Mouse (Mus musculus) cortical plate, adult 2 months (tissue): ENCODE measurements around the gene Cops7a.

Experiments
- CTCF ChIP-seq: fragments of 200-500 bp; IDR thresholded peaks from 2 replicates; pipeline ENCODE4 v1.5.1; 2011; ENCODE audit warnings: mild to moderate bottlenecking, control low read depth, low read length; ENCODE audit not compliant: insufficient read depth; ENCODE audit errors: extremely low read depth
- POLR2A ChIP-seq: fragments of 200-500 bp; IDR thresholded peaks from 2 replicates; pipeline ENCODE4 v1.6.1; 2011; ENCODE audit warnings: mild to moderate bottlenecking, low read length, control low read depth; ENCODE audit not compliant: insufficient read depth; ENCODE audit errors: extremely low read depth

DNA sequence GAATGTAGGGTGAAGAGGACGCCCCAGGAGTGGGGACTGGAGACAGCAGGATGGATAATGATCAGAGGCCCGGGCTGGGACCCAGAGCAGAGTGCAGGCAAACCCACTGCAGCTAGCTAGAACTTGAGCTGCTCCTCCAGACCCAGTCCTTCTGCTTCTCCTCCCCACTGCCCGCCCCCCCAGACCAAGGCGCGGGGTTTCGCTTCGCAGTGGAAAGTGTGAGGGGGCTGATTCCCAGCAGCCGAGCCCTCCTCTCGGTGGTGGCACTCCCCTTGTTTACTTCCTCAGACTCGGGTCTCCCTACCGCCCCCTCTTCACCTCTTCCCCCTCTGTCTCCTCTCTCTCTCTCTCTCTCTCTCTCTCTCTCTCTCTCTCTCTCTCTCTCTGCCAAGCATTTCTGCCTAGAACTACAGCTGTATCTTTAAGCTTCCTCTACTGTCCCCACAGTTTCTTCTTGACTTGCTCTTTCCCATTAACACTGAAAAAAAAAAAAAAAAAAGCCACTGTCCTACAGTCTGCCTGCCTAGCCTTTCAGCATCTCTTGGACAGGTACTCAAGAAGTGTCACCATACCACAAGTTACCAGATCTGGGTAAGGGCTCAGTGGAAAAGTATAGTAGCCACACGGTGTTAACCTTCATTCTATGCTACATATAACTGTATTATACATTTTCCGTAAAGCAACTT is 53.7 kb downstream of the Cops7a start, which contains the start of gene Lag3:
- no peak for TF ChIP-seq POLR2A
- no peak for TF ChIP-seq CTCF
